Mouse (Mus musculus) megakaryocyte-erythroid progenitor cell, adult 5-6 weeks (primary cell): ENCODE data around the gene Tbca. TPM values are rescaled to one million over a fixed set of nuclear protein-coding genes. Genes with fewer than 3 reads are reported as not detected.

Experiments
- ATAC-seq: replicated peaks from 2 replicates; pipeline ENCODE4 v1.8.0; 2016; ENCODE audit warnings: mild to moderate bottlenecking, inconsistent platforms; ENCODE audit not compliant: severe bottlenecking, poor library complexity, low FRiP score, low TSS enrichment
- total RNA-seq, 2 experiments: library from RNA; stranded (forward) in 1 of 2; stranded (reverse) in 1 of 2; fragments of 200-1000, 215-1000 nt in 1 of 2; fragments of >200 nt in 1 of 2; fragmentation: Nextera tagmentation in 1 of 2; gene quantifications; 2 replicates each; pipeline ENCODE4 v1.2.3; 2014 to 2017

Tbca gene
- total RNA-seq (2014; fragmentation: Nextera tagmentation) (145 and 230 TPM in 2 replicates), total RNA-seq (2017) (158 and 298 TPM in 2 replicates)

- peak; percentile 90 for ATAC-seq
These were observed at the start of gene Tbca for GRCm38 (mm10) chr13:94788771-94789649. Tbca (plus strand) TSS chr13:94788910.

GRCm38 (mm10) chr13:94745176-94745575 lies 43.5 kb upstream of the Tbca start:
- no peak for ATAC-seq

- ATAC-seq = no peak
These were observed 22.9 kb upstream of the Tbca start for GRCm38 (mm10) chr13:94765852-94766251.

DNA sequence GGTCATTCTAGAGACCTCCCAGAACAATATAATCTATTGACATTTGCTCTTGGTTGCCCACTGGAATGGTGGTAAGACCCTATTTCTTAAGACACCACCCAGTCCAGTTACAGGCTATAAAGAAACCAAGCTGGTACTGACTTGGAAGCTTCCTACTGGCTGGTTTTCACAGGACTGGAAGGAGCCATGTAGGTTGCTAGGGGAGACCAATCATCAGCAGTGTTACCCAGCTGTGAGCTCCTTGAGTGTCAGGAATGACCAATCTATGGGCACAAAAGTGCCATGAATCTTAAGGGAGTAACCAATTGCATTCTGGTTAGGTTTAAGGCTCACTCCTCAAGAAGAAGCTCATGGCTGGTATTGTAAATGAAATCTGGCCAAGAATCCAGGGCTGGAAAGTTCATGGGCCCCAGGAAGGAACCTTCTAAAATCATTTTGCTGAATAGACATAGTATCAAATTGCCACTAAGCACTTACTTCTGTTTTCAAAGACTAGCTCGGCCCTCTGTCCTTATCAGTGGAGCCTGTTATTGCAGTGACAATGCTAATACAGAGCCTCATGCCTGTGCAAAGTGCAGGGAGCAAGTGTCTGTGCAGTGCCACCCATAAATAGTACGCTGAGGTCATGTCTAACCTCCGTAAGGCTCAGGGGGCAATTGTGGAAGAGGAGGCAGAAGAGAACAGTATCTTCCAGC lies 20.1 kb upstream of the Tbca start:
- ATAC-seq = no peak

GRCm38 (mm10) chr13:94769155-94769470 lies 19.6 kb upstream of the Tbca start:
- no peak for ATAC-seq

DNA sequence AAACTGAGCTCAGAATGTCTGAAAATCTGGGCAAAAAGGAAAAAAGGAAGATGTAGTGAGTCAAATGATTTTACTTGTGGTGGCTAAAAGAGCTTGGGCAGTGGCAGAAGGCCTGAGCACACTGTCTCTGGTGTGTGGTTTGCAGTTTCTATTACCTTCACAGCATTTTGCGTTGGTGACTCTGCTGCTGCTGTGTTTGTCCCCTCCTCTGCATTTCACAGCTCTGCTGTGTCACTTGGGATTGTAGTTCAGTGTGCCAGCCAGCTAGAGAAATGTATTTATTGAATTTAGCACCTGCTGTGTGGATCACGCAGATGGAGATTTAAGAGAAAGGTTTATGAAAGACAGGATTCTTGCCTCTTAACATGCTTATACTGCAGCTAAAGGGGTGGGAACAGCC lies 1.8 kb upstream of the Tbca start:
- no peak for ATAC-seq

DNA sequence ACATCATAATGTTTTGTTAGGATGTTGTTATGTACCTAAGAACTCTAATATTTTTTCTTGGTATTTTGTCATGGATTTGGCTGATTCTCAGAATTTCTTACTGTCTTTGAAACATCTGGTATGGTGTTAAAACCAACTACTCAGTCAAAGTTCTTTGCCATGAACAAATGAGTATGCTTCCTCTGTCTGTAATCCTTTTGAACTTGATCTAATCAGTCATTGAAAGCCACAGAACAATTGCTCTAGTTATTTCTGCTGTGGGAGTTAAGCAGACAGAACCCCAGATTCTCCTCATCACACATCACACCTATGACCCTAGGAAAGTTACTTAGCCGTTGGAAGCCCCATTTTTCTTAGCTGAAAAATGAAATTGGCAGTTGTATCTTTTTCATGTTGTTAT lies 6.0 kb downstream of the Tbca start:
- no peak for ATAC-seq

- ATAC-seq = no peak
These were observed 14.9 kb downstream of the Tbca start for GRCm38 (mm10) chr13:94803480-94804057.

GRCm38 (mm10) chr13:94806315-94807179 lies 17.8 kb downstream of the Tbca start:
- ATAC-seq = 0 out of 2 replicates have a peak, but pooled peaks have one; percentile 47

GRCm38 (mm10) chr13:94808596-94808995 lies 19.9 kb downstream of the Tbca start:
- no peak for ATAC-seq

GRCm38 (mm10) chr13:94809724-94810123 lies 21.0 kb downstream of the Tbca start:
- no peak for ATAC-seq

DNA sequence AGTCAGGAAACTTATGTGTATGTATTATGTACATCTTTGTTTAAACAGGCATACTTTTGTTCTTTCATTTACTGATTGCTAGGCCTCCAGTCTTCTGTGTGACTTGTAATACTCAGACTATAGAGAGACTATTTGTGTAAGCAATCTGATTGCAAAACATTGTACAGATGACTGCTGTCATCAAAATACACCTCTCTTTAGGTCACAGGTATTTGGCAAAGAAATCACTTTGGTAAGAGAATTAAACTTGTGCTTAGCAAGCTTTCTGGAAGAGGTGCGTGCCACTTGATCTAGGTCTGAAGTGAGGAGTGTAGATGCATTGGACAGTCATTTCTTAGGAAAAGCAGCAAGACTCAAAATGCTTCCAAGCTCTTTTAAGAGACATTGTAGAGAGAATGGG lies 22.7 kb downstream of the Tbca start:
- ATAC-seq = no peak

GRCm38 (mm10) chr13:94813770-94814169 lies 25.1 kb downstream of the Tbca start:
- no peak for ATAC-seq

DNA sequence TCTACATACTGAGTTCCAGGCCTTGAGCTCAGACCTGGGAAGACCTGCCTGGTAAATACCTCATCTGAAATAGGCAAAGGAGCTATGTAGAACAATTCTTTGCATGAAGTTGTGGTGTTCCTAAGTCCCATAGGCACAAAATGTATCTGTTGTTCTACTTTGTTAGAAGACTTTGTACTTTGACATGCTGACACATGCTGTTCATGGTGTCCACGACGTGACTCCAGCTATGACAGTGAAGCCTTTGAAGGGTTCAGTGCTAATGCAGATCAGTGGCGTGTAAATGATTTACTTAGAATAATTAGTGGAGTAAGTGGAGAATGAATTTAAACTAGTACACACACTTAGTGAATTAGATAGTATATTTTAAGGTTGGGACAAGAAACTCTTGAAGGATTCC lies 31.8 kb downstream of the Tbca start:
- no peak for ATAC-seq

- no peak for ATAC-seq
These were observed 32.2 kb downstream of the Tbca start for GRCm38 (mm10) chr13:94820956-94821355.

GRCm38 (mm10) chr13:94826389-94826788 lies 37.7 kb downstream of the Tbca start:
- ATAC-seq = no peak

GRCm38 (mm10) chr13:94826986-94827385 lies 38.3 kb downstream of the Tbca start:
- ATAC-seq = no peak

DNA sequence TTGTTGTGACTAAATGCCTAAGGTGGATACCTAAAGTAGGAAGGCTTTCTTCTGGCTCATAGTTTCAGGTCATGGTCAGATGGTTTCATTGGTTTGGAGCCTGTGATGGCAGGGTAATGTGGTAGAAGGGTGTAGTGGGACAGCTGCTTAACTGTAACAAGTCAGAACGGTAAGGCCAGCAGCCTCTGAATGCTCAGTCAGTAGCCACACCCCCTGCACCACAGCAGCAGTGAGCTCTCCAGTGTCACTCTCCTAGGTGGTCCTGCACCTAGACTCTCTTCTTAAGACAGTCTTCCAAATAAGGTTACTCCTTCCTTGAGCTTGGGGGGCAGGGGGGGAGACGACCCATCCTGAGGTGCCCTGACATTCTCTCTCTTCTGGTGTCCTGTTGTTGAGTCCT lies 39.1 kb downstream of the Tbca start:
- ATAC-seq = 0 out of 2 replicates have a peak, but pooled peaks have one; percentile 55

DNA sequence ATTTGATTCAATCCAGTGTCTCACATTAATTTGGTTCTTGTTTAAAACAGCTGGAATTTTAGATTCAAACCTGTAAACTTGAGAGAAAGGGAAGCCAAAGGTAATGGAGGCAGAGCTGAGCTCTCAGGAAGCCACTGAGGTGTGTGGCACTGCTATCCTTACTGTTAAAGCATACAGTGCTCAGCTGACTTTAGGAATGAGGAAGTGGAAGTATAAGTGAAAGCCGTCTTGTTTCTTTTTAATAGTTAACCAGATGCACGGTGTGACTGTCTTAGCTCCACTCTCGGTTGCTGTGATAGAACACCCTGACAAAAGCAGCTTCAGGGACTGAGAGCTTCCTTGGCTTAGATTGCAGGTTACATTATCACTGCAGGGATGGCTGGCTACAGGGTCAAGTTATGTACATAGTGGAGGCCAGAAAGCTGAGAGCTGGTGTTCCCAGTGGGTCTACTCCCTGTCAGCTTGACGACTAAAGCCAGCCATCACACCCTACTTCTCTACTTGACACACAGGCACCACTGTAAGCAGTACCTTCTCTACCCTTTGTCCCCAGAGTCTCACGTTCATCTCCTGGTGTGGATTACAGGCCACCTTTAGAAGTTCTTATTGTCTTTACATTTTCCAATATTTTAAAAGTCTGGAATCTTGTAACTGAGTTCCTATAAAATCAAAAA lies 49.5 kb downstream of the Tbca start:
- ATAC-seq = no peak
